Mouse (Mus musculus): ENCODE results near the gene Tcirg1. TPM values are rescaled to one million over a fixed set of nuclear protein-coding genes. Genes with fewer than 3 reads are reported as not detected.
A peak's percentile ranks its signal among the peaks of the same experiment; 100 is the strongest.

Tcirg1 gene
- total RNA-seq, 2 experiments from 2014 or later: 19.2 to 22.9 TPM

DNA sequence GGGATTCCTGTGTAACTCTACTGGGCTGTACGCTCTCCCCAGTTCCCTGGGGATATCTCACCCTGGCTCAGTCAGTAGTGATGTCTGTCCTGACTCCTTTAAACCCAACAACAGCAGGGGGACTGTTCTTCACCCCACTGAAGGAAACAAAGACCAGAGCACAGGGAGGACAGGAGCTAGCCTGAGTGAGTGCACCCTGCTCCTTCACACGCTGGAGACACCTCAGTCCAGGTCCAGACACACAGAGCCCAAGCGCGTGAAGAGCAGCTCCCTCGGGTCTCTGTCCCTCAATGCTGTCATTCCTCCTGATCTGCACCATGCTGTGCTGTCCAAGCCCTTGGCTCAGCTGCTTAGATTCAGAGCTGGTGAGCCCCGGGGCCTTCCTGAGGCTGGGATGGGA lies 19.8 kb upstream of the Tcirg1 start:
- DNase-seq: no peak

DNA sequence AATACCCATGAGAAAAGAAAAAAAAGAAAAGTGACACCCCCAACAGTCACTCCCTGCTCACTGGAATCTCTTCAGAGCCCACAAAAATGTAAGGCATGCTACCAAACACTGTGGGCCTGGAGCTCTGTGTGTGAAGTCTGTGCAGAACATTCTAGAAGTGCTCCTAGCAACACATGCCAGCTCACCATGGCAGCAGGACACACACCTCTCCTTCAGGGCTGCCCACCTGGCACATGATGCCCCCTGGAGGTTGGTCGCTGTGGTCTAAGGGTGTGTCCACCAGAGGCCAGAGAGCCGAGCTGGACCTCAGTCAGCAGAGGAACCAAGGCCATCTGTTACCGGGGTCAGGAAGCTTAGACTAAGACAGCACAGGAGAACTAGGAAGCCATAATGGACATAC lies 19.3 kb upstream of the Tcirg1 start:
- no peak for DNase-seq

DNA sequence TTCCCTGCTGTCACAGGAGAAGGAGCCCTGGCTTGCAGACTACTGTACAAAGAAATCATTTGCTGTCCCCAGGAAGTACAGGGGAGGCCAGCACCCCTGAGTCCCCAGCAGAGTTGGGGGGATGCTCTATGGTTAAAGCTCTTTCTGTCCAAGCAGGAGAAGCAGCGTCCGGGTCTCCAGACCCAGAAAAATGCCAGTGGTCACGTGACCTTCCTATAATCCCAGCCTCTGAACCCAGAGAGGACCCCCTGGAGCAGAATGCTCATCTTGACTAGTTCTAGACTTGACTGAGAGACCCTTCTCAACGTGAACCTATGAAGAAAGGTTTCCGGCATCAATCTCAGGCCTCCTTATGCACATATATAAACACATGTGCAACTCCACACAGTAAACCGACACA lies 18.9 kb upstream of the Tcirg1 start:
- DNase-seq: no peak

DNA sequence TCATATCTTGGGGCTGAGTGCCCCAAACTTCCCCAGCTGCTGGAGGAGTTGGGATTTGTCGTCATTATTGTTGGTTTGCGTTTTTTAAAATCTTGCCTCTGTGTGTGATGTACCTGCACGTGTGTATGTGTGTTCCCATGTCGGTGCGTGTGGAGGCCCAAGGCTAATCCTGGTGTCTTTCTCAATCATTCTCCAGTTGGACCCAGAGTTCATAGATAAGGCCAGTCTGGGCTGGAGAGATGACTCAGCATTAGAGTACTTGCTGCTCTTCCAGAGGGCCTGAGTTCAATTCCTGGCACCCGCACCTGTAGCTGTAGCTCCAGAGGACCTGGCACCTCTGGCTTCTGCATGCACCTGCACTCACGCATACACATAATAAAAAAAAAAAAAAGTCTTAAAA lies 17.9 kb upstream of the Tcirg1 start:
- DNase-seq: no peak

DNA sequence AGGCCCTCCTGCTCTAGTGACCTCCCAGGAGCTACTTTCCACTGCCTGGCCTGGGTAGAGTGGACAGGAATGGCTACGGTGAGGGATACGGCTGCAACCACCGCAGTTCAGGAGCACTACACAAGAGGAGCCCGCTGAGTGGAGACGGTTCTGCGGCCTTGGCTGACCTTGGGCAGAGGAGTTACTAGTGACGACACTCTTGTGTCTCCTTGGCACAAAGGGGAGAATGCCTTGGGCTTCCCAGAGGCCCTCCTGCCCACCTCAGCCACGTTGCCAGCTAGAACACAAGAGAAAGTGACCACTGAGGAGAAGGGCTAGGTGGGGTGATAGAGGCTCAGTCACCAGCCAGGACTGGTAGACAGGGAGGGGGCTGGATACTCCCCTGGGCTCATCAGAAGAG lies 17.3 kb upstream of the Tcirg1 start:
- no peak for DNase-seq

DNA sequence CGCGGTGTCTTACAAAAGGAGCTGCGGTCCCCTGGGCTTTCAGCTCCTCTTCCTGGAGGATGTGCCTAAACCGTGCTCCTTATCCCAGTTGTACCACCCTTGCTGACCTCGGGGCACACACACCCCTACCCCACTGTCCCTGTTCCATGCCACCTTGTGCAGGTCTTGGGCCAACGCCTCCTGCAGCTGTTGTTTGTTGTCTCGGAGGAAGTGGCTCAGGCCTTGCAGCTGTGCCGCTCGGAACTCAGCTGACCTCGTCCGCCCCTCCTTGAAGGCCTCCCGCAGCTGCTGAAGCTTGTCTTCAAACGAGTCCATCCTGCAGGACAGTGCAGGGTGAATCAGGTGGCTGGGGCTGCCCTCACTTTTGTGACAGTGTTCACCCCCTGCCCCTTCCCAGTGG lies 16.7 kb upstream of the Tcirg1 start:
- DNase-seq: peak; percentile 50

DNA sequence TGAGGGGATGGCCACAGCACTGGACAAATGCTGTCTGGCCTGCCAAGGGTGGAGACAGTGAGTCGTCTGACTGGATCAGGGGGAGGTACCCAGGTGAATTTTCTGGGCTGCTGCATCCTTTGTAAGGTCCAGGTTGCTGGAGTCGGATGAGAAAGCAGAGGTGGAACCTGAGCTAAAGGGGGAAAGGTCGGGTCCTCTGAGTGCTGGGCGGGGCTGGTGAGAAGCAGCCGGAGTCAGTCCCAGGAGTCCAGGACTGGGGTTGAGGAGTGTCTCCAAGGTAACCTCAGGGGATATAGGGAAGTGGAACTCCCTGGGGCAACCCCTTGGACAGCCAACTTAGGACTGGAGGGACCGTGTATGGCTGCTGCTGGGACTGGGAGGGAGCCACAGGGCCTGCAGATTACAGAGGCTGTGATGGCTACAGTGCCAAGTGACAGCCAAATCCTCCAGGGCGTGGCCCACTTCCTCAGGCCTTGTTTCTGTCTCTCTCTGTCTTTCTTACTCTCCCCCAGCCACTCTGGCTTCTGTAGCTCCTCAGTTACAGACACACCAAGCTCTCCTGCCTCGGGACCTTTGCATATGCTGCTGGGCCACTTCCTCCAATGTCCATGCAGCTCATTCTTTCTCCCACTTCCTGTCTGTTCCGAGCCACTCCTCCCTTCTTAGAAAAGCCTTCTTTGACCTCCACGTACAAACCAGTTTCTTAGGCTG lies 15.9 kb upstream of the Tcirg1 start:
- DNase-seq: no peak

DNA sequence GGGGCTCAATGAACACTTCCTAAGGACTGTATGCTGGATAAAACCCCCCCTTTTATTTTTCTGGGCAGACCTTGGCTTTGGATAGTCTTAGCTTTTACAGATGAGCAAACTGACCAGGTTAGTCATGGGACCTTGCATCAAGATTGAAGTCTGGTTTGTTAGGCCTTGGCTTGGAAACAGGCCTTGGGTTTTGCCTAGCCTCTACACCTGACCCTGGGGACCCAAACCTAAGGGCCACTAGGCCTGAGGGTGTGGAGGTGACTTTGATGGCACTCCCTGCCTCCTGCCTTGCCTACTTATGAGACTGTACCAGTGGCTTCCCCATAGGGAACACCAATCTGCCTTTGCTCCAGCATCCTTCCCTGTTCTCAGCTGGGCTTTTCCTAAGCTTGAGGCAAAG lies 13.0 kb upstream of the Tcirg1 start:
- DNase-seq: no peak

DNA sequence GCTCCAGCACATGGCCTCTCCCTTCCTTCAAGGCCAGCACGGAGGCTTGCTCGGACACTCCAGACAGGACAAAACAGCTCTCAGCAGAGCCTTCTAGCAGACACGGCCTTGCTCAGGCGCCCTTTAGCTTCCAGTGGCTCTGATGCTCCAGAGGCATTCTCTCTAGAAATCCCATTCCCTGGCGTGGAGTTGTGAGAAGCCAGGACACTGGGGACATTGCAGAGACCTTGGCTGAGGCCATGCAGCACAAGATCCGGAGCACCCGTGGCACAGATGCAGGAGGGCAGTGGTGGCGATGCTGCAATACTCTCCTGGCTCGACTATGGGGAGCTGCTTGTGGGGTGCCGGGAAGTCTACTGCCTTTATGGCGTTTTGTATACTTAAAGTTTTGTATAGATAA lies 9.8 kb upstream of the Tcirg1 start:
- DNase-seq: no peak

DNA sequence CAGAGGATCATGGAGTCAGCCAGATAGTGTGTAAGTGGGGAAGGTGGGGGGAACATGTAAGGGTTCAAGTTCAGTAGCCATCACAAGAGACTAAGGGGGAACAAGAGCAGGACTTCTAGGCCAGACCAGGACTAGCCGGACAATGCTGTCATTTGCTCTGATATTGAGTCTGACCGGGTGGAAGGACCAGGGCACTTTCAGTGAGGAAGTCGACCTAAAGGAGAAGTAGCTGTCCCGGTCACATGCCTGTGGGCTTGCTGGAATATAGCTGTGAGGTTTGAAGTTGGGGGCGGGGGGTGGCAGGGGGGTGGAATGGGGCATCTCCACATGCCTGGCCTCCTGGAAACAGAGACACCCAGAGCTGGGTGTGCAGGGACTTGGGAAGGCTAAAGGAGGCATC lies 7.6 kb upstream of the Tcirg1 start:
- DNase-seq: no peak

DNA sequence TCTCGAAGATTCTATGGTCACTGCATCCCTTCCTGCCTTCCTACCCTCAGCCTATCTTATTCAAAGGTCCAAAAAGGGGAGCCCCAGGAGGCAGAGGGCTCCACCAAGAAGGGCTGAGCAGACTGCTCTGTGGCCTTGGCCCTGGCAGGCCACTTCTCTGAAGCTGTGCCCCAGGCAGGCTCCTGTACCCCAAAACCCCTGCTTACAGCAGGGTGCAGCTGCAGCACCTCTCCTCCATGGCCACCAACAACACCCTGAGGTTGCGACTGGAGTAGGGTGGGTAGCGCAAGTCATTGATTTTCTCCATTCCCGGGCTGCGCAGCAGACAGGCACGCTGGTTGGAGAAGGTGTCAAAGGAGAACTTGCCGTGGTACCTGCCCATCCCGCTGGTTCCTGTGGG lies 6.8 kb upstream of the Tcirg1 start:
- DNase-seq: no peak

DNA sequence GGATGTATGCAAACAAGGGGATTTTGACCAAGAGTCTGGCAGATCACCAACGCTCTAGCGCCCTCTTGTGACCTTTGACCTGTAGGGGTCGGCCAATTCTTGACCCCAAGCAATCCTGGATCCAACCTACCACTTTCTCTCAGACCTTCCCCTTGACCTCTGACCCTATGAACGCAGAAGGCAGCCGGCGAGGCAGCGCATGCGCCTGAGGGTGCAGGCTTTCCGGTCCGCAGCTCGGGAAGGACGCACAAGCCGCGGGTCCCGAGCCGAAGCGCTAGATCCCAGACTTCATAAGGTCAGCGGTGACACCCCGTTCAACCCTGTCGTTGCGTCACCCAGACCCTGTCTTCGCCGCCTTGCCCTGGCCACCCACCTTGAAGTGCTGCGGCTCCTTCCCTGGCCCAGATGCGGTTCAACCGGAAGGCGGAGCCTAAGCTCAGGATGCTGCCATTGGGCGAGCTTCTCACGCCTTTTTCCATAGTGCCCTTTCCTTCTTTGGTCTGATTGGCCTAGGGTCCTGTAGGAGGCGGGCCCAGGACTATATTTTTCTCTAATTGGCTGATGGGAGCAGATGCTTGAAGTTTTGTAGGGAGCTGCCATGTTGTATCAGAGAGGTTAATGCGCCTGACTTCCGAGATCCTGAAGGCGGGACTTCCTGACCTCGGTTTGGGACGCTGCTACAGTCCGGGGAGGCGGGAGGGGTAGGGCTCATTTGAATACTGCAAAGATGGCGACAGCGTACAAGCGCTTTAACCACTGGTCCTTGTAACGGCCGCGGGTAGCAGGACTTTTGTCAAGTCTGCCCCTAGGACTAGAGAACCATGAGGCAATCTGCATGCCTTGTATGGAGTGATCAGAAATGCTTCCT lies 5.6 kb upstream of the Tcirg1 start, which contains the start of gene Ndufs8:
TSS of gene Ndufs8 (minus strand) at position 438 of the 868 bp plus-strand sequence.
- DNase-seq: peak; percentile 89

DNA sequence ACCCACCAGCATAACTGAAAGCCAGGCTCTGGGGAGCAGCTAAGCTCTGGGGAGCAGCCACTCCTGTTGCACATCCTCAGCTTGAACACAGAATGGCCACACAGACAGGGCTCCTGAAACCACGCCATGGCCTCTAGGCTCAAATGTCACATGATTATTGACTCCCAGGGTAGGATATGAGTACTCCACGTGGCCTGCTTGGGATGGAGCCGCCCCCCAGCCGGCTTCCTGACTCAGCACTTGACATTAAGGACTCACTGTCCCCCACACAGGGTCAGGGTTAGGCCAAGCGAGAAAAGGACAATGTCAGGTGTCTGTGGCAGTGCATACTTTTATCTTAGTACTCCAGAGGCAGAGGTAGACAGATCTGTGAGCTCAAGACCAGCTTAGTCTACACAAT lies 3.3 kb upstream of the Tcirg1 start:
- DNase-seq: no peak

DNA sequence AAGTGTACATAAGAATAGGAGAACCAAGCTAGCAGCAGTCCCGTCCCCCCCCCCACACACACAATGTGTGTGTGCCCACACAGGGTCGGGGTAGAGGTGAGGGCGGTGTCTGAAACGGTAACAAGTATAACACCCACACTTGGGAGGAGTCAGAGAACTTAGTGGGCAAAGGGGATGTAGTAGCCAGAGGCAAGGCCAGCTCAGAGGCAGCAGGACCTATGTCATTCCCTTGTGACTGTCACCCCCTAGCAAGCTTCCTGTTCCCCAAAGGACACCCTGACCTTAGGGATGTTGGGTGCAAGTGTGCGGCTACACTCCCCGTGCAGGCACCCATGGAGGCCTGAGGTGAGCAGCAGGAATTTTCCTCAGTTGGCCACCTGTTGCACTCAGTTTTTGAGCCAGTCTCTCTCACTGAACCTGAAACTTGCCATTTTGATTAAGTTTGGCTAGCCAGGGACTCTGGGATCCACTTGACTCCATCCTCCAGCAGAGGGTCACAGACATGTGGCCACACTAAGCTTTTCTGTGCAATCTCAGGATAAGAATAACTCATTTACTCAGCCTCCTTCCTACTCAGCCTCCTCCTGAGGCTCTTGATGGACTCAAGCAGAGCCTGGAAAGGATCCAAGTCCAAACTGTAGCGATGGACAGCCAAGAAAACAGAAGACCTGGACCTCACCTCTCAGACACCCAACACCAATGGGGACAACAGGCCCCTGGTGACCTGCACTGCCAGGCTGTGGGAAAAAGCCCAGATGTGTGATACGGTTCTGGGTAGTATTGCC lies 1.1 kb upstream of the Tcirg1 start:
- no peak for DNase-seq

DNA sequence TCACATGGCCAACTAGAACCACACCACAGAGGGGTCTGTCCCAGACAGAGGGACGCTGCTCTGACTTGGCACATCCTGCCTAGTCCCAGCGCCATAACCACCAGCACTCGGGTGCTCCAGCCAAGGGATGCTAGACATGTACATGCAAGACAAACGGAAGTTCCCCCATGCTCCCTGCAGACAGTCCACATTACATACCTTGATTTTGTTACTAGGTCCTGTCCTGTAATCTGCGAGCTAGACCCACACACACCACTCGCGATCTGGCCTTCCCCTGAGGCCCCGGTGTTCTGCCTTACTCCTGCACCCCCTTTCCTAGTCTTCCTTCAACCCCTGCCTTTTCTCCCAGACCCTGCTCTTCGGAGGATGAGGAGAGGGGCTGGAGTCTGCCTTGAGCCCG lies 607 bp downstream of the Tcirg1 start:
- no peak for DNase-seq

DNA sequence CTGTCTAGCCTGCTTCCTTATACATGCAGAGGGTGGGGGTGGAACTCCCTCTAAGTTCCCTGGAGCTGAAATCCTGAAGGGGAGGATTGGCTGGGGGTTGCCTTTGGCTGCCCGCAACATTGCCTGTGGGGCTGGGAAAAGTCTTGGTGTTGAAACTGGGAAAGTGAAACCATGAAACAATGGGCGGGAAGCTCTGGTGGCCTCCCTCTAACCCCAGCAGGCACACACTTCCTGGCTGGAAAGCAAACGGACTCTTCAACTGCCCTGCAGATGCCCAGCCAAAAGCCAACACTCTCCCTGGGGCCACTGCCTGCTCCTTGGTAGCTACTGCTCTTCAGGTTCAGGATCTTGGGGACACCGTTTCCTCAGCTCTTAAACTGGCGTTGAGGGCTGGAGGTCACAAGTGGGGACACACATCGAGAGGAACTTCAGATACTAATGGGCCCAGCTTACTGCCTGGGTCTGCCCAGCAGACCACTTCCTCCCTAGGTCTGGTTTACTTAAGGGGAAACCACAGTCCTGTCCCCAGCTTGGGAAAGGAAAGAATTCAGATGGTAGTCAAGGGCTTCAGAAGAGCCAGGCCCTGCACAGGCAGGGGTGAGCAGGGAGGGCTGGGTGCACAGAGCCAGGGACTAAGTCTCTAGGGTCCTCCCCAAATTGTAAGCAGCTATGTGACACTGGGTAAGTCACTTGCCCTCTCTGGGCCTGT lies 1.5 kb downstream of the Tcirg1 start:
- peak; percentile 53 for DNase-seq

DNA sequence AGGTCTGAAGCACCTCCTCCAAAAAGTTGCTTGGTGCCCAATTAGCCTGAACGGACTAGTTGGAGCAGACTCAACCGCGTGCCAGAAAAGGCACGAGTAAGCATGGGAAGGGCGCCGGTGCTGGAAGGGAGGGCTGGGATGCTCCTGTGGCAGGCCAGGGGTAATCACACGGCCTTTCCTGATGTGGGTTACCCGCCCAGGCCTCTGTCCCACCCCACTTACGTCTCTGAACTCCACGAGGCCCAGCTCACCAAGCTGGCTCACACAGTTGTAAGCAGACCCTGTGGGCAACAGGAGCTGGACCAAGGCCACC lies 2.6 kb downstream of the Tcirg1 start:
- no peak for DNase-seq

DNA sequence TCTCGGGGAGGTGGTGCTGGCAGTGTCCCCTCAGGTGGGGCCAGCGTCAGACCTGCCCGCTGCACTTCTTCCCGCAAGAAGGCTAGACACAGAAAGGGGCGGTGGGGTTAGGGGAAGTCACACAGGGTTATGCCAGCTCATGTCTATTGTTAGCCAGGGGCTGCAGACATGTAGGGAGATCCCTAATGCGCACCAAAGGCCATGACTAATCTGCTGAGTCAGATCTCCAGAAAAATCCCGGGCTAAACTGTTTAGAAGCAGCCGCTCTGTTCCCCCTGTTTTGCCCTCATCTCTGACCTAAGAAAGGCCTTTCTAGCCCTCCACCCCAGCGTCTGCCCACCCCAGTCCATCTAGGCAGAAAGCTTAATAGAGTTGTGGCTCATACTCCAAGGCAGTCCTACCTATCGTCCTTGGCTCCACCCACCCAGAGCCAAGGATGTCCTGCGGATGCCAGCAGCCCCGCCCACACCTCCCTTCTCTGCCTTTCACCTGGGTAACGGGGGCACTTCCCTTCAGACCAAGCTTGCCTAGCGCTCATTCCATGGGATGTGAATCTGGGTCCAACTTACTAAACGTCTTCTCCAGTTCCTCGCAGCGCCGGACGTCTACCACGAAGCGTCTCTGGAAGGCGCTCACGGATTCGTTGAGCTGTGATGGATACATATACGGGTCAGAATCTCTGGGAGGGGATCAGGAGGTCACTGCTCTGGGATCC lies 3.1 kb downstream of the Tcirg1 start:
- DNase-seq: no peak

DNA sequence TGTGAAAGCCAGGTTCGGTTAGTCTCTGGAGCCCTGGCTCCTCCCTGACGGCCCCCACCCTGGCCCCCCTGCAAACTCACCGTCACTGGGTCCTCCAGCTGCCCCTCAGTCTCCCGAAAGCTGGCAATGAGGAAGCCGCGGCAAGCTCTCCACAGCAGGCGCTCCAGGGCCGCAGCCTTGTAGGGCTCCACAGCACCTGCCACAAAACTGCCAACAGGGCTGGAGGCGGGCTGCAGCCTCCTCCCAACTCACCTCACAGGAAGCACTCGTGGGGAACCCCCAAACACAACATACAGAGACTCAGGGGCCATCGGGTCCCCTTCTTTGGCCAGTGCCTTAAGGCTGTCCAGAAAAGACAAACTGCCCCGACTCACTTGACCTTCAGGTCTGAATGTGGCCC lies 4.0 kb downstream of the Tcirg1 start:
- no peak for DNase-seq

DNA sequence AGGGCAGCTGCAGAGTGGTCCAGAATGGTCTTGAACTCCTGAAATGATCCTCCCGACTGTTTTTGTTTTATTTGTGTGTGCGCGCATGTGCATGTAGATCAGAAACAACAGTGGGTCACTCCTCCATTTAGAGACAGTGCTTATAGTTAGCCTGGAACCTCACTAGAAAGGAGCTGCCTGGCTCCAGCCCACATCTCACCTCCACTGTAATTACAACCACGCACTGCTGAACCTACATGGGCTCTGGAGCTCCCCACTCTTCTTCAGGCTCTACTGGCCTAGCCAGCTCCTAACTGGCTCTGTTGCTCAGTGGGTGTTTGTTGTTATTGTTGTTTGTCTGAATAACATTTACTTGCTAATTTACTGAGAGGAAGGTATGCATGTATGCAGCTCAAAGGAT lies 7.3 kb downstream of the Tcirg1 start:
- DNase-seq: no peak

DNA sequence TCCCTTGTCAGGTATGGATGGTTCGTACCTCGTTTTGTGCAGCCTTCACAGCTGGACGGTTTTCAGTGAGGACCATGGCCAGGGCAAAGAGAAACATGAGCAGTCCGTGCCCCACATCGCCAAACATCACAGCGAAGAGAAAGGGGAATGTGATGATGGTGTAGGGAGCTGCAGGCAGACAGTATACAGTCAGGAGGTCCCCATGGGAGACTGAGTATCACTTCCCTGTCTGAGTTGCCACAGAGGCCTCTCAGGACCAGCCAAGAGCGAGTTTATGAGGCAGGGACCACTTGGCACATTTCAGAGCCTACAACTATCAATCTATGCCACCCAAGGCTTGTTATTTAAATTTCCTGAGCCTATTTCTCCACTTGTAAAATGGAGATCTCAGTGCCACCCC lies 8.0 kb downstream of the Tcirg1 start:
- DNase-seq: no peak

DNA sequence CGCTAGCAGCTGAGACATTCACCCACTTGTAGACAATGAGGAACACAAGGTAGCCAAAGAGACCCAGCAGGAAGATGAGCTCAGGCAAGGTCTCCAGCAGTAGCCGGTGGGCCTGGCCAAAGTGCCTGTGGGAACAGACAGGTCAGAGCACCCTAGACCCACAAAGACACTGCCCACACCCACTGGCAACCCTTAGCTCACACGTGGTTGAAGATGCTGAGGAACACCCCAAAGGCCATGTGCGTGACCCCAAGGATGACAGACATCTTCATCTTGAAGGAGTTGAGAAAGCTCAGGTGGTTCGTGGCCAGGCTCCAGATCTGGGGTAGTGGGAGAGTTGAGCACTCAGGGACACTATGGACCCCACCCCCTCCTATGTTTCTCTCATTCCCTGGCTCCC lies 9.4 kb downstream of the Tcirg1 start:
- no peak for DNase-seq

Data from heart, postnatal 4 days (tissue).